Mouse (Mus musculus) liver, embryonic 14.5 days (tissue): ENCODE data around the gene Fam131b.

Experiments used
- CTCF ChIP-seq: IDR thresholded peaks from 2 replicates; pipeline ENCODE4 v1.5.1; 2016; ENCODE audit warnings: antibody characterized with exemption, low read depth, control low read depth
- EP300 ChIP-seq: IDR thresholded peaks from 2 replicates; pipeline ENCODE4 v1.6.1; 2016; ENCODE audit warnings: antibody characterized with exemption, low read depth

GRCm38 (mm10) chr6:42286448-42286847 lies 38.0 kb downstream of the Fam131b start, which contains the start of gene Clcn1:
- TF ChIP-seq CTCF (no peak), EP300 (no peak)
